Mouse (Mus musculus) embryo, embryonic 11.5 days (tissue): ENCODE results near the gene Ina.
A peak's percentile ranks its signal among the peaks of the same experiment; 100 is the strongest.

Experiments used
- DNase-seq: peaks from one replicate; pipeline ENCODE4 v3.0.0-alpha.2; 2012; ENCODE audit warnings: low read depth, low spot score

Ina gene

GRCm38 (mm10) chr19:47050271-47051032, 36.0 kb downstream of the Ina start, which contains the start of gene Pcgf6:
Gene Pcgf6 (minus strand): TSS chr19:47050906.
- peak; percentile 78 for DNase-seq

GRCm38 (mm10) chr19:47052927-47053326, 38.4 kb downstream of the Ina start:
- no peak for DNase-seq

GRCm38 (mm10) chr19:47053471-47053870, 39.0 kb downstream of the Ina start:
- no peak for DNase-seq

GRCm38 (mm10) chr19:47057684-47058083, 43.2 kb downstream of the Ina start:
- no peak for DNase-seq

DNA sequence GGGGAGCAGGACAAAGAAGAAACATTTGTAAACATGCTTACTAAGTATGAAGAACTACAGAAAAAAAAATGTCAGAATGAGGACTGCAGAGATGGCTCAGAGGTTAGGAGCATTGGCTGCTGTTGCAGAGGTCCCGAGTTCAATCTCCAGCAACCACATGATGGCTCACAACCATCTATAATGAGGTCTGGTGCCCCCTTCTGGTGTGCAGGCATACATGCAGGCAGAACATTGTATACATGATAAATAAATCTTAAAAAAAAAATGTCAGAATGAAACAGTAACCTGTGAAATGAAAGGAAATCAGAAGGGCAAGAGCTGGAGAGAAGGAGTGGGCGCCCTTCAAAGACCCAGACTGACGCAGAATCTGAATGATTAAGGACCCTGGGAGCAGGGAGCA, 51.4 kb downstream of the Ina start:
- DNase-seq = no peak

DNA sequence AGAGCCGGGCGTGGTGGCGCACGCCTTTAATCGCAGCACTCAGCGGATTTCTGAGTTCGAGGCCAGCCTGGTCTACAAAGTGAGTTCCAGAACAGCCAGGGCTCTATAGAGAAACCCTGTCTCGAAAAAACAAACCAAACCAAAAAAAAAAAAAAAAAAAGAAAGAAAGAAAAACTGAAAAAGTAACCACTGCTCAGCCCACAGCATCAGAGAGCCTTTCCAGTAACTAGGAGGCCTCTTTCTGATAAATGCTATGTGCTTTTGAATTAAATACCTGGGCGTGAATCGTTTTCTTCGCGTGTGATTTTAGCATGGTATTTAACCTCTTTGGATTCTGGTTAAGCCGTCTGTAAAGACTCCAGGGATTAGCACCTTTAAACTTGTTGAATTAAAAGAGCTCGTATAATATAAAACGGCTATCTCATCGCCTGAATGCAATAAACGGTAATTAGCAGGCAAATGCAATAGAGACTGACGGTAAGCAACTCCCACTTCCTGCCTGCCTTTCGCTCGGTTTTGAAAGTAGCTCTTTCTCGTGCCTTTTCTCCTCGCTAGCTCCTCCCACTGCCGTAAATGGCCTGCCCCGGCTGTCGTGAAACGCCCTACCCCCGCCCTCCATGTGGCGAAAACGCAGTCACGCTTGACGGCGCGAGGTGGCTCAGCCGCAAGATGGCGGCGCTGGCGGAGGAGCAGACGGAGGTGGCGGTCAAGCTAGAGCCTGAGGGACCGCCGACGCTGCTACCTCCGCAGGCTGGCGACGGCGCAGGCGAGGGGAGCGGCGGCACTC, 52.8 kb downstream of the Ina start, which contains the start of gene Taf5:
Gene Taf5 (plus strand): TSS at position 651 of the 787 bp plus-strand sequence.
- DNase-seq = peak; percentile 96

- peak; percentile 66 for DNase-seq
Measured at GRCm38 (mm10) chr19:47067924-47068611, 53.6 kb downstream of the Ina start.
